Mouse (Mus musculus) frontal cortex, postnatal 36 days (tissue): ENCODE results near the gene Adgre5.

Experiments used
- DNase-seq, 2 experiments: peaks; one replicate each; pipeline ENCODE4 v3.0.0; 2022; ENCODE audit warnings: low spot score in 2 of 2

Gene Adgre5

GRCm38 (mm10) chr8:83693609-83694236 lies 47.4 kb downstream of the Adgre5 start:
- DNase-seq, result peak in 1 of 2 experiments; percentile 60

DNA sequence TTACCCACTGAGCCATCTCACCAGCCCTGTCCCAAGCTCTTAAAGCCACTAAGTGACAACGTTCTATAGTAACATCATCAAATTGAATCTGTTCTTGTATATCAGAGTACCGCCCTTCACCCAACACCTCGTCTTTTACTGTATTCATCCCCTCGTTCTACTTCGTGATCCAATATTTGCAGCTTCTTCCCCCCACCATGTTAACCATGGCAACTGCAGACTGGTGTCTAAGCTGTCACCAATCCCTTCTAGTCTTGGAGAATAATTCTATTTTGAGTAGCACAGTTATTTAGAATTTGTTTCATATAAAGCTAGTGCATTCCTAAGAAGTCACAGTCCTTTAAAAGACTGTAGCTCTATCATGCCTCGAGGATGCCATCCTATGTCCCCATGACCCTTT lies 51.9 kb downstream of the Adgre5 start:
- DNase-seq, result no peak

DNA sequence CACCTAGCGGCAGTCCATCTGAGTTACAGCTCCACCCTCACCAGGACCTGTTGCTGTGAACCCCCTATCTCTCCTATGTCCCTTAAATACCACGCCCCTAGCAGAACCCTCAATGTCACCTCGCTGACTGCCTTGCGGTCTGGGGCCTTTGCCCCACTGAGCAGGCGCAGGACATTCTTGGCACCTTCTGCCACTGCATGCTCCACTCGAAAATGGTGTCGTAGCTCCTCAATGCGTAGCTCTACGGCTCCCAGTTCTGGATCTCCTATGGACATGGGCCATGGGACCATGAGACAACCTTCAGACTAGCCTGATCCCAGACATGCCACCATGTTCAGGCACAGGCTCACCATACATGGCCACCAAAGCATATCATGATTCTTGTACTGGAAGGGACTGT lies 56.6 kb downstream of the Adgre5 start:
- no peak for DNase-seq

DNA sequence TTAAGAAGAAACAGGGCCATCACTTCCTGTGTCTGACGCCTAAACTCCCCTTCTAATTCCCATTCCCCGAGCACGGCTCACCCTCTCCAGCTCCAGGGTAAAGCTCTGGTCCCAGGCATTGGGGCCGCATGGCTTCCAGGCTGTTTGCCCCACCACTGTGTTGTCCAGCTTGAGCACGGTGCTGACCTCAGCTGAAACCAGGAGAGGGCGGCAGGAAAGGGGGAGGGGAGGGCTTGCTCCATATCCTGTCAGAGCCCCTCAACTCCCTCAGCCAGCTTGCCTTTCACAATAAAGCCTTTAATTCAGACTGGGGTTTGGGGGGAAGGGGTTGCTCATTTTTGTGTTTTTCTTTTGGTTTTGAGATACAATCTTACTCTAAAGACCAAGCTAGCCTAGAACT lies 60.0 kb downstream of the Adgre5 start:
- no peak for DNase-seq

DNA sequence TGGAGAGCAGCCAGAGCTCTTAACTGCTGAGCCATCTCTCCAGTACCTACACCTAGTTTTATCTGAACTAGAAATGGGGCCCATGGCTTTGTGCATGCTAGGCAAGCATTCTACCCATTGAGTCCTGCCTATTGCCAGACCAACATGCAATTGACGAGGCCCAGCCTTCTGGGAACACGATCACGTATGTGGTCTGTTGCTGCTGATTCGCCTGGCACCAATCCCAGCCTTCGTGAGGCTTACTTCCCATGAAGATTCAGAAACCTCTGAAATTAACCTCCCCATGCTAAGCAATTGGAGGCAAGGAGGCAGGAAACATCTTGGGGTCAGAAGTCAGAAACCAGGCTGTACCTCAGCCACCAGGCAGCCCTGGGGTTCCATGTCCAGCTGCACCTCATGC lies 60.5 kb downstream of the Adgre5 start:
- no peak for DNase-seq

DNA sequence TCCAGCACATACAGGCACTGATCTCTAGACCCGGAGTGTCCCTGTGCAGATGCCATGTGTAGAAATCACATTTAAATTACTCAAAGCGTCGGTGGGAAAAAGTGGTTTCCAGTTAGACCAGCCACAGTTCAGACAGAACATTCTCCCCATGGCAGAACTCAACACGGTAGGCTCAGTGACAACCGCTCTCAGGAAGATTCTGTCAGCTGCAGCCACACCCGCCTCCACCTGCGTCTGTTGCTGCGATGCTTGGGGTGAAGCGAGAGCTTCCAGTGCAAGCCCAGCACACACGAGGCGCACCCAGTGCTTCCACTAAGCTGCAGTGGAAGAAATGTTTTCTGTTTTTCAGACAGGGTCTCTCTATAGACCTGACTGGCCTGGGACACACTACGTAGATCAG lies 61.3 kb downstream of the Adgre5 start:
- DNase-seq, result peak in 1 of 2 experiments; percentile 82

GRCm38 (mm10) chr8:83674497-83674896 lies 66.6 kb downstream of the Adgre5 start:
- peak in 1 of 2 experiments; percentile 78 for DNase-seq
